Mouse (Mus musculus) erythroblast, embryonic 14.5 days (primary cell): ENCODE results near the gene Als2cr12.

Source experiments
- GATA1 ChIP-seq: IDR thresholded peaks from 2 replicates; pipeline ENCODE4 v1.6.1; 2012; ENCODE audit warnings: low read length, inconsistent platforms, mixed read lengths
- TAL1 ChIP-seq: IDR thresholded peaks from 3 replicates; pipeline ENCODE4 v1.6.1; 2012; ENCODE audit warnings: low read length, inconsistent platforms, mixed read lengths

- TF ChIP-seq GATA1 (no peak), TAL1 (no peak)
Measured at GRCm38 (mm10) chr1:58725095-58725494, 29.3 kb upstream of the Als2cr12 start.
